Mouse (Mus musculus): ENCODE measurements at regions not wholly inside any gene's neighbourhood (a gene's known extent, or its start where the extent isn't known, plus 50 kb on each side); places are given as distances from the start of the nearest gene placed in this dataset.

DNA sequence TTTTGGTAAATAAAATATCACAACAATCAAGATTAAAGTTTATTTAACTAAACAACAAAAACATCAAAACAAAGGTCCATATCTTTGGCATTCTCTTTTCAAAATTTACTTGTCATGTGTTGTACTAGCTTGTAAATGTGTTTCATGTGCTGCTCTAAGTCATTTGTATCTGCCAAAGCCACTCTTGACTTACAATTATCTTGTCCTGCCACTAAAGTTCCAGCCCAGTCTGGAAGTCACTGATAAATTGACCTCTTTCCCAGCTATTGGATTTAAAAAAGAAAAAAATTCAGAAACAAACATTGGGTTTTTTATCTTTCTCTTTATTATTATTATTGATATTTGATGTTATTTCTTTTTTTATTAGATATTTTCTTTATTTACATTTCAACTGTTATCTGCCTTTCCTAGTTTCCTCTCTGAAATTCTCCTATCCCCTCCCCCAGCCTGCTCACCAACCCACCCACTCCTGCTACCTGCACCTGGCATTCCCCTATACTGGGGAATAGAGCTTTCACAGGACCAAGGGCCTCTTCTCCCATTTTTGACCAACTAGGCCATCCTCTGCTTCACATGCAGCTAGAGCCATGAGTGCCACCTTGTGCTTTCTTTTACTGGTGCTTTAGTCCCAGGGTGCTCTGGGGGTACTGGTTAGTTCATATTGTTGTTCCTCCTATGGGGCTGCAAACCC is 1704.9 kb upstream of the Nudt12 start:
- no peak for TF ChIP-seq EP300 (IDR thresholded peaks at IDR 0.05; ENCODE audit: low read depth)
- TF ChIP-seq CTCF (IDR thresholded peaks at IDR 0.05; ENCODE audit: low read depth) = no peak

Data from liver, postnatal 0 days (tissue).